Mouse (Mus musculus): Measurements from ENCODE around the gene Rhob. TPM values are rescaled to one million over a fixed set of nuclear protein-coding genes. Genes with fewer than 3 reads are reported as not detected.

The Rhob gene
- total and polyA plus RNA-seq, 3 experiments, result 163 to 194 (median 193) TPM

GRCm38 (mm10) chr12:8472591-8473358, 27.0 kb downstream of the Rhob start:
- H3K36me3 ChIP-seq (ENCODE audit: control insufficient read depth, insufficient read depth, low read length), result no peaks in the 10 kb centered on the region
- TF ChIP-seq CTCF (IDR thresholded peaks at IDR 0.05), result no peak
- TF ChIP-seq POLR2A (IDR thresholded peaks at IDR 0.05; ENCODE audit: insufficient read depth, low read depth, low read length), result no peak
- TF ChIP-seq EP300 (IDR thresholded peaks at IDR 0.05; ENCODE audit: insufficient read depth, low read depth, low read length), result no peak
- intact Hi-C loops (cut with DNase I), result no loop called here
- 67% methylated on average over 7 of the region's 7 CpGs for WGBS
- no peak overlapping the region for H3K27ac ChIP-seq
- no peaks in the 10 kb centered on the region for H3K79me2 ChIP-seq (replicated peaks; ENCODE audit: control insufficient read depth, insufficient read depth, low read length)
- no peak overlapping the region for H3K9ac ChIP-seq (ENCODE audit: low read depth, low read length)
- no peaks in the 10 kb centered on the region for H3K27me3 ChIP-seq (ENCODE audit: control insufficient read depth, insufficient read depth, low read length)
- no peak overlapping the region for H3K4me3 ChIP-seq
- H3K4me1 ChIP-seq (ENCODE audit: control insufficient read depth, insufficient read depth, low read length), result no peaks in the 10 kb centered on the region
- no peak for DNase-seq

- Histone ChIP-seq H3K27me3 (ENCODE audit: control insufficient read depth, insufficient read depth, low read length) (no peaks in the 10 kb centered on the region), H3K79me2 (replicated peaks; ENCODE audit: control insufficient read depth, insufficient read depth, low read length) (no peaks in the 10 kb centered on the region), H3K36me3 (ENCODE audit: control insufficient read depth, insufficient read depth, low read length) (no peaks in the 10 kb centered on the region), H3K9ac (ENCODE audit: low read depth, low read length) (no peak overlapping the region), H3K27ac (no peak overlapping the region), H3K4me1 (ENCODE audit: control insufficient read depth, insufficient read depth, low read length) (no peaks in the 10 kb centered on the region), H3K4me3 (no peak overlapping the region)
- intact Hi-C loops (cut with DNase I), result no loop called here
- 72% methylated on average over 4 of the region's 4 CpGs for WGBS
- TF ChIP-seq POLR2A (IDR thresholded peaks at IDR 0.05; ENCODE audit: insufficient read depth, low read depth, low read length) (no peak), CTCF (IDR thresholded peaks at IDR 0.05) (no peak), EP300 (IDR thresholded peaks at IDR 0.05; ENCODE audit: insufficient read depth, low read depth, low read length) (no peak)
- no peak for DNase-seq
Measured at GRCm38 (mm10) chr12:8472051-8472450, 27.8 kb downstream of the Rhob start.

- Histone ChIP-seq H3K4me3 (no peak overlapping the region), H3K4me1 (ENCODE audit: control insufficient read depth, insufficient read depth, low read length) (no peaks in the 10 kb centered on the region), H3K36me3 (ENCODE audit: control insufficient read depth, insufficient read depth, low read length) (no peaks in the 10 kb centered on the region), H3K79me2 (replicated peaks; ENCODE audit: control insufficient read depth, insufficient read depth, low read length) (no peaks in the 10 kb centered on the region), H3K9ac (ENCODE audit: low read depth, low read length) (no peak overlapping the region), H3K27me3 (ENCODE audit: control insufficient read depth, insufficient read depth, low read length) (no peaks in the 10 kb centered on the region), H3K27ac (no peak overlapping the region)
- TF ChIP-seq CTCF (IDR thresholded peaks at IDR 0.05) (no peak), EP300 (IDR thresholded peaks at IDR 0.05; ENCODE audit: insufficient read depth, low read depth, low read length) (no peak), POLR2A (IDR thresholded peaks at IDR 0.05; ENCODE audit: insufficient read depth, low read depth, low read length) (no peak)
- 75% methylated on average over 2 of the region's 2 CpGs for WGBS
- intact Hi-C loops (cut with DNase I), result no loop called here
- DNase-seq, result no peak
Measured at GRCm38 (mm10) chr12:8470962-8471361, 28.8 kb downstream of the Rhob start.

- WGBS, result 86% methylated on average over 23 of the region's 25 CpGs
- TF ChIP-seq CTCF (IDR thresholded peaks at IDR 0.05) (no peak), POLR2A (IDR thresholded peaks at IDR 0.05; ENCODE audit: insufficient read depth, low read depth, low read length) (no peak), EP300 (IDR thresholded peaks at IDR 0.05; ENCODE audit: insufficient read depth, low read depth, low read length) (no peak)
- H3K4me3 ChIP-seq, result no peak overlapping the region
- no peaks in the 10 kb centered on the region for H3K36me3 ChIP-seq (ENCODE audit: control insufficient read depth, insufficient read depth, low read length)
- no peaks in the 10 kb centered on the region for H3K27me3 ChIP-seq (ENCODE audit: control insufficient read depth, insufficient read depth, low read length)
- no peak overlapping the region for H3K27ac ChIP-seq
- no peaks in the 10 kb centered on the region for H3K79me2 ChIP-seq (replicated peaks; ENCODE audit: control insufficient read depth, insufficient read depth, low read length)
- no peak overlapping the region for H3K9ac ChIP-seq (ENCODE audit: low read depth, low read length)
- H3K4me1 ChIP-seq (ENCODE audit: control insufficient read depth, insufficient read depth, low read length), result no peaks in the 10 kb centered on the region
- intact Hi-C loops (cut with DNase I), result no loop called here
- no peak for DNase-seq
Measured at GRCm38 (mm10) chr12:8469742-8470494, 29.9 kb downstream of the Rhob start.

- Histone ChIP-seq H3K36me3 (ENCODE audit: control insufficient read depth, insufficient read depth, low read length) (no peaks in the 10 kb centered on the region), H3K4me1 (ENCODE audit: control insufficient read depth, insufficient read depth, low read length) (no peaks in the 10 kb centered on the region), H3K9ac (ENCODE audit: low read depth, low read length) (no peak overlapping the region), H3K79me2 (replicated peaks; ENCODE audit: control insufficient read depth, insufficient read depth, low read length) (no peaks in the 10 kb centered on the region), H3K27ac (no peak overlapping the region), H3K4me3 (no peak overlapping the region), H3K27me3 (ENCODE audit: control insufficient read depth, insufficient read depth, low read length) (no peaks in the 10 kb centered on the region)
- intact Hi-C loops (cut with DNase I), result no loop called here
- TF ChIP-seq EP300 (IDR thresholded peaks at IDR 0.05; ENCODE audit: insufficient read depth, low read depth, low read length), result no peak
- no peak for TF ChIP-seq CTCF (IDR thresholded peaks at IDR 0.05)
- TF ChIP-seq POLR2A (IDR thresholded peaks at IDR 0.05; ENCODE audit: insufficient read depth, low read depth, low read length), result no peak
- DNase-seq, result no peak
Measured at GRCm38 (mm10) chr12:8468221-8468865, 31.5 kb downstream of the Rhob start.

Data from heart, adult 2 months (tissue).